Mouse (Mus musculus) neural tube, embryonic 11.5 days (tissue): Measurements from ENCODE around the gene Cyth3. TPM values are rescaled to one million over a fixed set of nuclear protein-coding genes. Genes with fewer than 3 reads are reported as not detected.
A peak's percentile ranks its signal among the peaks of the same experiment; 100 is the strongest.

Experiments
- ATAC-seq: fragments of 200-750 bp; cut with Nextera tagmentation; 2 replicates; pipeline ENCODE4 v1.8.0; 2017; ENCODE audit warnings: moderate number of reproducible peaks, mild to moderate bottlenecking, moderate TSS enrichment, moderate library complexity; ENCODE audit not compliant: insufficient read depth, low FRiP score, low TSS enrichment
- DNase-seq: peaks from one replicate; pipeline ENCODE4 v3.0.0-alpha.2; 2015; ENCODE audit warnings: low spot score
- H3K27ac ChIP-seq: fragments of 300-500 bp; sonication (generic); 2 replicates; pipeline ENCODE4 v1.5.1; 2014; ENCODE audit warnings: low read depth, mild to moderate bottlenecking, low read length
- H3K27me3 ChIP-seq: fragments of 300-500 bp; sonication (generic); 2 replicates; pipeline ENCODE4 v1.6.1; 2014; ENCODE audit warnings: mild to moderate bottlenecking, low read length, mixed read lengths; ENCODE audit not compliant: control insufficient read depth, insufficient read depth
- H3K36me3 ChIP-seq: fragments of 300-500 bp; sonication (generic); 2 replicates; pipeline ENCODE4 v1.6.1; 2014; ENCODE audit warnings: mild to moderate bottlenecking, low read length, moderate library complexity, mixed read lengths; ENCODE audit not compliant: control insufficient read depth, insufficient read depth
- H3K4me1 ChIP-seq: fragments of 300-500 bp; sonication (generic); 2 replicates; pipeline ENCODE4 v1.6.1; 2014; ENCODE audit warnings: low read length, mixed read lengths; ENCODE audit not compliant: control insufficient read depth, insufficient read depth
- H3K4me2 ChIP-seq: fragments of 300-500 bp; sonication (generic); 2 replicates; pipeline ENCODE4 v1.6.1; 2014; ENCODE audit warnings: low read depth, mild to moderate bottlenecking, moderate library complexity
- H3K4me3 ChIP-seq: fragments of 300-500 bp; sonication (generic); 2 replicates; pipeline ENCODE4 v1.5.1; 2014; ENCODE audit warnings: low read depth, low read length
- H3K9ac ChIP-seq: fragments of 300-500 bp; sonication (generic); 2 replicates; pipeline ENCODE4 v1.6.1; 2014; ENCODE audit warnings: mild to moderate bottlenecking, low read length
- H3K9me3 ChIP-seq: fragments of 300-500 bp; sonication (generic); 2 replicates; pipeline ENCODE4 v1.6.1; 2016; ENCODE audit warnings: low read length; ENCODE audit not compliant: control insufficient read depth
- WGBS: fragments of 180-500 bp; shearing (Covaris S2); extraction: QIAGEN DNeasy Blood & Tissue Kit; methylation state at CpG from one replicate; pipeline ENCODE4 v1.1.7; 2014; 5-methylcytosine and 5-hydroxymethylcytosine counted together
- polyA plus RNA-seq: library from polyadenylated mRNA; unstranded; fragments of >200 nt; fragmentation: Nextera tagmentation; extraction: Ambion mirVana; gene quantifications from 2 replicates; pipeline ENCODE4 v1.2.1, GENCODE M21; 2014

Cyth3 gene
- polyA plus RNA-seq, 1 experiment from 2014 or later = 40.0 TPM

- Histone ChIP-seq H3K27me3 (no peaks in the 10 kb centered on the region), H3K9ac (no peak overlapping the region), H3K4me2 (no peak overlapping the region), H3K36me3 (peaks cover 21% of the 10 kb centered on the region), H3K27ac (0 out of 2 replicates have a peak overlapping the region, but pooled peaks have one; percentile 27), H3K4me1 (0 out of 2 replicates have a peak, but pooled peaks cover 4% of the 10 kb centered on the region), H3K9me3 (no peaks in the 10 kb centered on the region), H3K4me3 (no peak overlapping the region)
- 13% methylated on average over 7 of the region's 7 CpGs for WGBS
- peak; percentile 82 for DNase-seq
- ATAC-seq = peak; percentile 69
Observed at GRCm38 (mm10) chr5:143711326-143711725, 89.1 kb downstream of the Cyth3 start.

GRCm38 (mm10) chr5:143712011-143712800 is 90.0 kb downstream of the Cyth3 start:
- H3K4me3 ChIP-seq = no peak overlapping the region
- H3K4me1 ChIP-seq = 0 out of 2 replicates have a peak, but pooled peaks cover 4% of the 10 kb centered on the region
- no peak overlapping the region for H3K27ac ChIP-seq
- DNase-seq = no peak
- H3K36me3 ChIP-seq = peaks cover 27% of the 10 kb centered on the region
- H3K27me3 ChIP-seq = no peaks in the 10 kb centered on the region
- H3K9me3 ChIP-seq = no peaks in the 10 kb centered on the region
- H3K9ac ChIP-seq = no peak overlapping the region
- no peak overlapping the region for H3K4me2 ChIP-seq
- 92% methylated on average over 14 of the region's 14 CpGs for WGBS
- no peak for ATAC-seq

GRCm38 (mm10) chr5:143721962-143722361 is 99.7 kb downstream of the Cyth3 start:
- 96% methylated on average over 7 of the region's 7 CpGs for WGBS
- no peak overlapping the region for H3K4me2 ChIP-seq
- no peaks in the 10 kb centered on the region for H3K27me3 ChIP-seq
- DNase-seq (no peak), ATAC-seq (no peak)
- H3K27ac ChIP-seq = no peak overlapping the region
- peaks cover 14% of the 10 kb centered on the region for H3K36me3 ChIP-seq
- no peaks in the 10 kb centered on the region for H3K4me1 ChIP-seq
- no peaks in the 10 kb centered on the region for H3K9me3 ChIP-seq
- H3K4me3 ChIP-seq = no peak overlapping the region
- no peak overlapping the region for H3K9ac ChIP-seq

- Histone ChIP-seq H3K9ac (peak overlapping the region; percentile 90; the same call in 1 of the 2 replicates), H3K4me3 (peak overlapping the region; percentile 92), H3K36me3 (no peaks in the 10 kb centered on the region), H3K27ac (no peak overlapping the region), H3K4me2 (peak overlapping the region; percentile 83), H3K9me3 (no peaks in the 10 kb centered on the region), H3K27me3 (no peaks in the 10 kb centered on the region), H3K4me1 (peaks cover 6% of the 10 kb centered on the region; the same call in 1 of the 2 replicates)
- WGBS = 15% methylated on average over 6 of the region's 6 CpGs
- DNase-seq = no peak
- ATAC-seq = no peak
Observed at GRCm38 (mm10) chr5:143730915-143731314, 108.7 kb downstream of the Cyth3 start.

GRCm38 (mm10) chr5:143731483-143732112 is 109.4 kb downstream of the Cyth3 start:
- 0% methylated on average over 30 of the region's 82 CpGs for WGBS
- peak overlapping the region; percentile 86 for H3K27ac ChIP-seq
- H3K9me3 ChIP-seq = no peaks in the 10 kb centered on the region

GRCm38 (mm10) chr5:143732180-143732891 is 110.1 kb downstream of the Cyth3 start, which contains the start of gene Usp42:
TSS of gene Usp42 (minus strand) at chr5:143732280.
- DNase-seq = peak; percentile 97
- peaks cover 6% of the 10 kb centered on the region; the same call in 1 of the 2 replicates for H3K4me1 ChIP-seq
- H3K27me3 ChIP-seq = no peaks in the 10 kb centered on the region
- H3K9ac ChIP-seq = peak within 1 kb of the TSS; percentile 90
- H3K27ac ChIP-seq = peak within 1 kb of the TSS; percentile 86
- no peaks in the 10 kb centered on the region for H3K36me3 ChIP-seq
- ATAC-seq = peak; percentile 97
- 0% methylated on average over 64 of the region's 82 CpGs for WGBS
- peak within 1 kb of the TSS; percentile 92 for H3K4me3 ChIP-seq
- peak within 1 kb of the TSS; percentile 83 for H3K4me2 ChIP-seq
- no peaks in the 10 kb centered on the region for H3K9me3 ChIP-seq

More at GRCm38 (mm10) chr5:143731483-143732112, 109.4 kb downstream of the Cyth3 start:
- Histone ChIP-seq H3K36me3 (no peaks in the 10 kb centered on the region), H3K27me3 (no peaks in the 10 kb centered on the region), H3K4me2 (peak overlapping the region; percentile 83), H3K4me3 (peak overlapping the region; percentile 92), H3K4me1 (peaks cover 6% of the 10 kb centered on the region; the same call in 1 of the 2 replicates), H3K9ac (peak overlapping the region; percentile 90)
- ATAC-seq (peak; percentile 63), DNase-seq (peak; percentile 39)

- ATAC-seq (no peak), DNase-seq (no peak)
- no peaks in the 10 kb centered on the region for H3K9me3 ChIP-seq
- 59% methylated on average over 2 of the region's 2 CpGs for WGBS
- H3K36me3 ChIP-seq = no peaks in the 10 kb centered on the region
- no peak overlapping the region for H3K9ac ChIP-seq
- H3K4me3 ChIP-seq = no peak overlapping the region
- no peak overlapping the region for H3K4me2 ChIP-seq
- H3K27ac ChIP-seq = no peak overlapping the region
- no peaks in the 10 kb centered on the region for H3K27me3 ChIP-seq
- no peaks in the 10 kb centered on the region for H3K4me1 ChIP-seq
Observed at GRCm38 (mm10) chr5:143749630-143750208, 127.5 kb downstream of the Cyth3 start.

- Histone ChIP-seq H3K9me3 (no peaks in the 10 kb centered on the region), H3K36me3 (no peaks in the 10 kb centered on the region), H3K4me2 (no peak overlapping the region), H3K4me1 (peaks cover 5% of the 10 kb centered on the region; the same call in 1 of the 2 replicates), H3K4me3 (no peak overlapping the region), H3K27me3 (no peaks in the 10 kb centered on the region), H3K27ac (no peak overlapping the region), H3K9ac (no peak overlapping the region)
- DNase-seq (no peak), ATAC-seq (no peak)
- 94% methylated on average over 9 of the region's 9 CpGs for WGBS
Observed at GRCm38 (mm10) chr5:143755529-143756141, 133.4 kb downstream of the Cyth3 start.
